Mouse (Mus musculus): ENCODE data around the gene Mymx. TPM values are rescaled to one million over a fixed set of nuclear protein-coding genes. Genes with fewer than 3 reads are reported as not detected.
"Not testable (repeated sequence)": the region's sequence is repeated elsewhere in the genome, so short reads cannot be mapped to it uniquely, and the experiment has no call there.

Mymx gene
- polyA plus RNA-seq (2012; ENCODE audit: insufficient read depth, insufficient read length, missing spikeins) = not detected in 2 replicates

DNA sequence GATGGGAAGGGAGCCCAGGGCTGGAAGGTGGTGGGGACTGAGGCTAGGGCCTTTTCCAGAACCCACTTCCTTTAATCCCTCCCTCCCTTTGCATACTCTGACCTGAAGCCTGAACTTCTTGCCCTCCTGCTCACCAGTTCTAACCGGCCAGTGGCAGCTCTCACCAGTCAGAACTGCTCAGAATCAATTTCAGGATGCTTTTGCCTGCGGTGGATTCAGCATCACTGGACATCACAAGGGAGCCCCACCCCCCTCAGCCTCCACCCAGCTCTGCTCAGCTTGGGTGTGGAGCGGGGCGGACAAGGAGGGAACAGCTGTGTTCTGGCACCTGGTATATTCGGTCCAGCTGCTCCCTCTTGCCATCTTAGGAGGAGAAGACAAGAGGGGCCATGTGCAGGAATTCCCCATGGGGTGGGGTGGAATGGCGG, at the start of gene Mymx:
Gene Mymx, minus strand, starts transcription at position 226 of the 428 bp plus-strand sequence.
- Histone ChIP-seq H3K4me3 (ENCODE audit: insufficient read depth, low read depth, low read length) (no peak within 1 kb of the TSS), H3K27ac (replicated peaks; ENCODE audit: low read depth, low read length) (no peak within 1 kb of the TSS), H3K4me1 (ENCODE audit: control insufficient read depth, insufficient read depth, insufficient read length, low read length) (peaks cover 4% of the 10 kb centered on the region; the same call in 1 of the 2 replicates)

DNA sequence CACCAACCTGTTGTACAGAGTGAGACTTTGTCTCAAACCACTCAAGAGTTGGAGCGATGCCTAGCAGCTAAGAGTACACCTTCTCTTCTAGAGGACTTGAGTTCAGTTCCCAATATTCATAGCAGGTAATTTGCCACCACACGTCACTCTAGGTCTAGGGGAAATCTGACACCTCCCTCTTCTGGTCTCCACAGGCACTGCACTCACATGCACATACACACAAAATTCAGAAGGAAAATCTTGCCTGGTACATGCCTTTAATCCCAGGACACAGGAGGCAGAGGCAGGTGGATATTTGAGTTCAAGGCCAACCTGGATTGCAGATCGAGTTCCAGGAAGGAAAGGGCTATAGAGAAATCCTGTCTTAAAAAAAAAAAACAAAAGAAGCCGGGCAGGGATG, 42.3 kb upstream of the Mymx start:
- H3K27ac ChIP-seq (replicated peaks; ENCODE audit: low read depth, low read length) = peak overlapping the region; percentile 40; the same call in 1 of the 2 replicates
- H3K4me1 ChIP-seq (ENCODE audit: control insufficient read depth, insufficient read depth, insufficient read length, low read length) = no peaks in the 10 kb centered on the region
- H3K4me3 ChIP-seq (ENCODE audit: insufficient read depth, low read depth, low read length) = peak overlapping the region; percentile 28

DNA sequence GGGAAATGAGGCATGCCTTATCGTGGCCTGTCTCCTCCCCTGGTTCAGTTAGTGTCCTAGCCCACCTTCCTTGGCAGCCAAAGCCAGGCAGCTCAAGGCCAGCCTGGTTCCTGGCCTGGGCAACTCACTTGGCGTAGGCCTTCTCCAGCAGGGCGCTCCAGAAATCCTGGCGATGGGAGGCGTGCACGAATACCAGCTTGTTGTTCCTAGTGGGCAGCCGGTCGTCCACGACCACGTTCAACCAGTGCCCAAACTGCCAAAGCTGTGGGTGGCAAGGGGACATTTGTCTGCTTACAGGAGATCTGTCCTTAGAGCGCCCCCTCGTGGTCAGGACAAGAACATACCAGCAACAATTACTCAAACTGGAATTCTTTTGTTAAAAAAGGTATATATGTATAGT, 40.8 kb upstream of the Mymx start:
- Histone ChIP-seq H3K4me1 (ENCODE audit: control insufficient read depth, insufficient read depth, insufficient read length, low read length) (no peaks in the 10 kb centered on the region), H3K27ac (replicated peaks; ENCODE audit: low read depth, low read length) (no peak overlapping the region), H3K4me3 (ENCODE audit: insufficient read depth, low read depth, low read length) (no peak overlapping the region)

DNA sequence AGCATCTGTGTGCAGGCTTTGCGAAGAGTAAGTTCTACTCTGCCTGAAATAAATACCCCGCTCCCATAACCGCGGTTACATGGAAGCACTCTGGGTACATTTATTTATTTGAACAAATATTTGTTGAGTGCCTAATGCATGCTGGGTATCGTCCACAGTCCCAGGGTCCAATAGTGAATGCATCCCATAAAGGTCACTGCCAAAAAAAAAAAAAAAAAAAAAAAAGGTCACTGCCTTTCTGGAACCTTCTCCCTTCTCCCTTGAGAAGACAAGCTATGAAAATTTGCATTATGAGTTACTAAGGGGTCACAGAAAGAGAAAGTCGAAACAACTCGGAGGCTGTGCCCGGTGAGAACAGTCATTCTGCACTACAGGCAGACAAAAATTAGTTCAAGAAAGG, 40.1 kb upstream of the Mymx start:
- Histone ChIP-seq H3K4me1 (ENCODE audit: control insufficient read depth, insufficient read depth, insufficient read length, low read length) (no peaks in the 10 kb centered on the region), H3K4me3 (ENCODE audit: insufficient read depth, low read depth, low read length) (no peak overlapping the region), H3K27ac (replicated peaks; ENCODE audit: low read depth, low read length) (no peak overlapping the region)

DNA sequence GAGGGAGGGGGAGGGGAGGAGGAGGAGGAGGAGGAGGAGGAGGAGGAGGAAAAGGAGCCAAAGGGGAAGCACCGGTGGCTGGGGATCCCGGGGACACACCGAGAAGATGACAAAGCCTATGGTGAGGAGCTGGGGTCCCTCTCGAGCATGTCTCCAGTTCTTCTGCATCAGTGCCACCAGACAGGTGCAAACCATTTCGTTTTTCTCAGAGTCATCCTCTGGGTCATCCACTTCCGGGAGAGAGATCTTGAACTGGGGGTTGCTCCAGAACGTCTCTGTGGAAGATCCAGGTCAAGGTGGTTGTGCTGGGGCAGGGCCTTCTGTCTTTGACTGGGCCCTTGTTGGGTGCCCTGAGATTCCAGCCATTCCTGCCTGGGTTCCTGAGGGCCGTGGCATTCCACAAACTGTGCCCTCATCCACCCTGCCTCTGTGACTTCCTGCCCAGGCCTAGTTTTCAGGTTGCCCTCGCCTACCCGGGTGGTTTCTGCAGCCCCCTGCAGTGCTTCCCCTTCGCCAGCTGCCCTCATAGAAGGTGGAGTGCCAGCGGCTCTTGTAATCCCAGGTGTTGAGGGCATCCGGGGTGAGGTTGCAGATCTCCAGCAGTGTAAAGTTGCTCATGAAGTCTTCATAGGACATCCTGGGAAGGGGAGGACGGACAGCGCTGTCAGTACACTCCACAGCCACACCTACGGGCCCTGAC, 36.8 kb upstream of the Mymx start:
- H3K27ac ChIP-seq (replicated peaks; ENCODE audit: low read depth, low read length) = no peak overlapping the region
- H3K4me3 ChIP-seq (ENCODE audit: insufficient read depth, low read depth, low read length) = no peak overlapping the region
- H3K4me1 ChIP-seq (ENCODE audit: control insufficient read depth, insufficient read depth, insufficient read length, low read length) = no peaks in the 10 kb centered on the region

DNA sequence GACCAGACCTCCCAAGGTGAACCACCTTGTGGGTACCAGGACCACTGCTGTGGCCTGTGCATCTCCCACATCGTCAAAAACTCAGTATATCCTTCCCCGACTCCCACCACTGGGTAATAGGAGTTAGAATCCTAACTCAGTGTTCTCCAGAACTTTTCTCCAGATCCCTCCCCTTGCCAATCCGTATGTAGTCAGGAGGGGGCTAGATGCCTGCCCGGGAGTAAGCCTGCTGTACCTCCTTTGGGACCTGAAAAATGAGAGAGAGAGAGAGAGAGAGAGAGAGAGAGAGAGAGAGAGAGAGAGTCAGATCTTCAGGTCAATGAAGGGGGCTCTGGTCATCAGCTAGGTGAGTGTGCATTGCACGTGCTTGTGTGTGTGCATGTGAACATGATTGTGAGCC, 32.1 kb upstream of the Mymx start:
- no peak overlapping the region for H3K27ac ChIP-seq (replicated peaks; ENCODE audit: low read depth, low read length)

DNA sequence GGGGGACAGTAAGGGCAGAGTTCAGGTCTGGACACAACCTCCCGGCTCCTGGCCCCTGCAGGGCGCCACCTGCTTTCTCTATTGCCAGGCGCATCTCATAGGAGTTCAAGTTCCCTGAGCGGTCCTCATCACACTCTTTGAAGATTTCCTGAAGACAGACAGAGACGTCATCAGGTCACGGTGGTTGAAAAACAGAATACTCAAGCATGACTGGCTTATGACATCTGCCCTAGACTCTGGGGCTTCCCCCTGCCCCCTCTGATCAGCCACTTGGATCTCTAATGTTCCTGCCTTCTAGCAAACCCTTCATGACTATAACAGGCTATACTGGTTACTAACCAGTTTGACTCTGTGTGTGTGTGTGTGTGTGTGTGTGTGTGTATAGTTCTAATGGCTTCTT, 30.0 kb upstream of the Mymx start:
- Histone ChIP-seq H3K4me1 (ENCODE audit: control insufficient read depth, insufficient read depth, insufficient read length, low read length) (no peaks in the 10 kb centered on the region), H3K4me3 (ENCODE audit: insufficient read depth, low read depth, low read length) (no peak overlapping the region), H3K27ac (replicated peaks; ENCODE audit: low read depth, low read length) (no peak overlapping the region)

More for the DNA sequence above, 32.1 kb upstream of the Mymx start:
- Histone ChIP-seq H3K4me1 (ENCODE audit: control insufficient read depth, insufficient read depth, insufficient read length, low read length) (no peaks in the 10 kb centered on the region), H3K4me3 (ENCODE audit: insufficient read depth, low read depth, low read length) (no peak overlapping the region)

- no peak overlapping the region for H3K4me3 ChIP-seq (ENCODE audit: insufficient read depth, low read depth, low read length)
- H3K4me1 ChIP-seq (ENCODE audit: control insufficient read depth, insufficient read depth, insufficient read length, low read length) = no peaks in the 10 kb centered on the region
- H3K27ac ChIP-seq (replicated peaks; ENCODE audit: low read depth, low read length) = no peak overlapping the region
Measured at GRCm38 (mm10) chr17:45630992-45631391, 29.1 kb upstream of the Mymx start.

- no peak overlapping the region for H3K27ac ChIP-seq (replicated peaks; ENCODE audit: low read depth, low read length)
- no peaks in the 10 kb centered on the region for H3K4me1 ChIP-seq (ENCODE audit: control insufficient read depth, insufficient read depth, insufficient read length, low read length)
- peak overlapping the region; percentile 50 for H3K4me3 ChIP-seq (ENCODE audit: insufficient read depth, low read depth, low read length)
Measured at GRCm38 (mm10) chr17:45629861-45630694, 28.2 kb upstream of the Mymx start.

DNA sequence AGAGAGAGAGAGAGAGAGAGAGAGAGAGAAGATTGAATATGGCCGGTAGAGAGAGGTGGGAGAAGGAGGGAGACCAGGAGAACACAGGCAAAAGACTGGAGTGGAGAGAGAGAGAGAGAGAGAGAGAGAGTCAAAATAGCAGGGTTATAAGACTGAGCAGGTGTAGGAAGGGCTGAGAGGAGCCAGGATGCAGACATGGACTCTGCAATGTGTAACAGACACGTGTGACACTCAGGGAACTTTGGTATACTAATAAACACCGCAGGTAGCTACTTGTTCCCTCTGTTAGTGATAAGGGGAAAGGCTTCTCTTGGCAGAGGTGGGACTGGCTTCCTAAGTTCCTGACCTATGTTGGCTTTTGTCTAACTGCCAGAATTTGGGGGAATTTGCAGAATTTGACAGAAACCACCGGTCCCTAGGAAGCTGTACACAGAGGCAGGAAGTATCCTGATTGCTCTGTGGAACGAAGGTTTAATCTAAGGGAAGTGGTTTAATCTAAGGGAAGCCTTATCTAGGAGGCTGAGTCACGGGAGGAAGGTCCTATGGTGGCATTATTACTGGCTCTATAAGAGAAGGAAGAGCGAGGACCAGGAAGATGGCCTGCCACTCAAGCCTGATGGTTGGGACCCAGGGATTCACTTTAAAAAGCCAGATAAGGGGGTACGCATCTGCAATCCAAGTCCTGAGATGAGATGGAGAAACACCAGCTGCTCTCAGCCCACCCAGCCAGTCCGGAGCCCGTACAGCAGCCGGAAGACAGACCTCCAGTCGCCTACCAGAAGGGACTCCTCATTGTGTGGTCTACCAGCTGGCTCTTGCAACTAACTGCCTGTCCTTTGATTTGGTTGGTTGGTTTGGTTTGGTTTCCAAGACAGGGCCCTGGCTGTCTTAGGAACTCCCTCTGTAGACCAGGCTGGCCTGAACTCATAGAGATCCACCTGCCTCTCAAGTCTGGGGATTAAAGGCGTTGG, 27.3 kb upstream of the Mymx start:
- Histone ChIP-seq H3K27ac (replicated peaks; ENCODE audit: low read depth, low read length) (no peak overlapping the region; the same call in 1 of the 2 replicates), H3K4me1 (ENCODE audit: control insufficient read depth, insufficient read depth, insufficient read length, low read length) (no peaks in the 10 kb centered on the region), H3K4me3 (ENCODE audit: insufficient read depth, low read depth, low read length) (no peak overlapping the region)

- no peaks in the 10 kb centered on the region for H3K4me1 ChIP-seq (ENCODE audit: control insufficient read depth, insufficient read depth, insufficient read length, low read length)
- no peak overlapping the region for H3K27ac ChIP-seq (replicated peaks; ENCODE audit: low read depth, low read length)
- H3K4me3 ChIP-seq (ENCODE audit: insufficient read depth, low read depth, low read length) = no peak overlapping the region
Measured at GRCm38 (mm10) chr17:45628160-45628559, 26.3 kb upstream of the Mymx start.

DNA sequence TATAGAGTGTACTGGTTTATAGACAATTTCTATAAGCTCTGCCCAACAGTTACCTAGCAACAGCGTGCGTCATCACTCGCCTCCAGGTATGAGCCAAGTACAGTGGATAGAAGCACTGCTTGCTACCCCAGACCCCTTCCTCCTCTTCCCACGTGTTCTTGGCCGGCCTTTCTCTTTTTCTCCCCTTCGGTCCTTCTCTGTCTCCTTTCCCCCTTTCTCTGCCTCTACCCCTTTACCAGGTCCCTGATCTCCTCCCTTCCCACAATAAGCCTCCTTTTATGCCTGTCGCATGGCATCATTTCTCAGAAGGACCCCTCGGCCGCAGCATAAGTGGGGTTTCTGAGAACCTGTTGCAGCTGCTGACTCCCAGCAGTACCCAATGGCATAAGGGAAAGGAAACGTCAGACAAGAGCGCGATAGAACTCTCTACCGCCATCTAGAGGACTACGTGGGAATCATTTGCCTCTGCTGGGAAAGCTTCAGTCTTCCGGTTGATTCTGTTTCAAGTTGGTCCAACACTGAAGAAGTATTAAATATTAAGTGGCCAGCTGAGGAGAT, 24.8 kb upstream of the Mymx start:
- no peak overlapping the region for H3K4me3 ChIP-seq (ENCODE audit: insufficient read depth, low read depth, low read length)
- H3K27ac ChIP-seq (replicated peaks; ENCODE audit: low read depth, low read length) = no peak overlapping the region
- no peaks in the 10 kb centered on the region for H3K4me1 ChIP-seq (ENCODE audit: control insufficient read depth, insufficient read depth, insufficient read length, low read length)

DNA sequence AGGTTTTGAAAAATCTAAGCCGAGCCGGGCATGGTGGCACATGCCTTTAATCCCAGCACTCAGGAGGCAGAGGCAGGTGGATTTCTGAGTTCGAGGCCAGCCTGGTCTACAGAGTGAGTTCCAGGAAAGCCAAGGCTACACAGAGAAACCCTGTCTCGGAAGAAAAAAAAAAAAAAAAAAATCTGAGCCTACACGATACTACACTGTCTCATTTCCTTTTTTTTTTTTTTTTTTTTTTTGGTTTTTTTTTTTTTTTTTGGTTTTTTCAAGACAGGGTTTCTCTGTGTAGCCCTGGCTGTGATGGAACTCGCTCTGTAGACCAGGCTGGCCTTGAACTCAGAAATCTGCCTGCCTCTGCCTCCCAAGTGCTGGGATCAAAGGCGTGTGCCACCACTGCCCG, 21.5 kb upstream of the Mymx start:
- H3K4me1 ChIP-seq (ENCODE audit: control insufficient read depth, insufficient read depth, insufficient read length, low read length); H3K27ac ChIP-seq (replicated peaks; ENCODE audit: low read depth, low read length): not testable (repeated sequence)

DNA sequence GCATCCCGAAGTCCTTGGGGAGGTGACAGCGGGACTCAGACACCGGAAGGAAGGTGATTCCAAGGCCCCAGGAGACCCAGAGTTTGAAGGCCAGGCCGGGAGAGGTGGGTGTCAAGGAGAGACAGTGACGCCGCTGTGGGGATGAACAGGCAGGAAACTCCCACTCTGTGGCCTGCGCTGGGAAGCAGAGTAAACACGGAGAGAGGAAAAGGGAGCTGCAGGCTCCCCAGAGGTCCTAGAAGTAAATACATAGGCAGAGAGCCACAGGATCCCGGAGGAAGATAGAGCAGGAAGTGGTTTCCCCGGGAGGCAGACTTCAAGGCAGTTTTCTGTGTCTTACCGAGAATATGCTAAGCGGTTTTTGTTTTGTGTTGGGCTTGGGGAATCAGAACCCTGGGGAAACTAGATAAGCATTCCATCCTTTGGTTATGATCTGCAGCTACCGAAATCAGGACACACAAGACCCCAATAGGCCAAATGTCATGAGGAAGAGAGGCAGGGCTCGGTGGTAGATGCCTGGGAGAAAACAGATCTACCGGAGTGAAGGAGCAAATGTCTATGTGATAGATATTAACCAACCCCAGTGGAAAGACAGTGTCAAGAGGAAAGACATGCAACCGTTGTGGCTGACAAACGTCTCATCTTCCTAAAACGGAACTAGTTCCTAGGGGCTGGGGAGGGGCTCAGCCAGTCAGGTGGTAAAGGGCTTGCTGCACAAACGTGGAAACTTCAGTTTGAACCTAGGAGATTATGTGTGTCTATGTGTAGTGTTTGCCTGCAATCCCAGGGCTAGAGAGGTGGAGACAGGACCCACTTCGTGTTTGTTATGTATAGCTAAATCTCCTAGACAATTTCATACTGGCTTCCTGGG, 17.7 kb upstream of the Mymx start:
- H3K4me1 ChIP-seq (ENCODE audit: control insufficient read depth, insufficient read depth, insufficient read length, low read length) = peaks cover 8% of the 10 kb centered on the region
- peak overlapping the region; percentile 83 for H3K27ac ChIP-seq (replicated peaks; ENCODE audit: low read depth, low read length)
- H3K4me3 ChIP-seq (ENCODE audit: insufficient read depth, low read depth, low read length) = peak overlapping the region; percentile 54

More for the DNA sequence above, 21.5 kb upstream of the Mymx start:
- not testable (repeated sequence) for H3K4me3 ChIP-seq (ENCODE audit: insufficient read depth, low read depth, low read length)

Data from brown adipose tissue, adult 24 weeks (tissue).